Mouse (Mus musculus) retina, embryonic 14.5 days (tissue): ENCODE measurements at regions not wholly inside any gene's neighbourhood (a gene's known extent, or its start where the extent isn't known, plus 50 kb on each side); places are given as distances from the start of the nearest gene placed in this dataset.

Source experiments
- DNase-seq: peaks from one replicate; pipeline ENCODE4 v3.0.0-alpha.2; 2015; ENCODE audit warnings: low spot score

- peak; percentile 2 for DNase-seq
These were observed 590.0 kb upstream of the Nr3c2 start for GRCm38 (mm10) chr8:76309200-76309599.

GRCm38 (mm10) chr8:76328540-76328939, 570.7 kb upstream of the Nr3c2 start:
- DNase-seq = no peak

- DNase-seq = no peak
These were observed 556.2 kb upstream of the Nr3c2 start for GRCm38 (mm10) chr8:76343072-76343471.

- no peak for DNase-seq
These were observed 553.1 kb upstream of the Nr3c2 start for GRCm38 (mm10) chr8:76346150-76346549.

- no peak for DNase-seq
These were observed 552.4 kb upstream of the Nr3c2 start for GRCm38 (mm10) chr8:76346832-76347231.

- DNase-seq = no peak
These were observed 524.9 kb upstream of the Nr3c2 start for GRCm38 (mm10) chr8:76374314-76374713.

- DNase-seq = no peak
These were observed 521.5 kb upstream of the Nr3c2 start for GRCm38 (mm10) chr8:76377711-76378110.

- DNase-seq = no peak
These were observed 517.6 kb upstream of the Nr3c2 start for GRCm38 (mm10) chr8:76381643-76382042.

GRCm38 (mm10) chr8:76383583-76384281, 515.5 kb upstream of the Nr3c2 start:
- no peak for DNase-seq

- DNase-seq = no peak
These were observed 515.0 kb upstream of the Nr3c2 start for GRCm38 (mm10) chr8:76384282-76384637.

- no peak for DNase-seq
These were observed 507.2 kb upstream of the Nr3c2 start for GRCm38 (mm10) chr8:76392004-76392403.

- DNase-seq = peak; percentile 2
These were observed 476.8 kb upstream of the Nr3c2 start for GRCm38 (mm10) chr8:76422459-76422858.

GRCm38 (mm10) chr8:76422861-76423532, 476.2 kb upstream of the Nr3c2 start:
- no peak for DNase-seq

- no peak for DNase-seq
These were observed 469.4 kb upstream of the Nr3c2 start for GRCm38 (mm10) chr8:76429818-76430217.

GRCm38 (mm10) chr8:76432813-76433212, 466.4 kb upstream of the Nr3c2 start:
- no peak for DNase-seq

GRCm38 (mm10) chr8:76437951-76438350, 461.3 kb upstream of the Nr3c2 start:
- DNase-seq = no peak

- DNase-seq = no peak
These were observed 424.6 kb upstream of the Nr3c2 start for GRCm38 (mm10) chr8:76474464-76475208.

- no peak for DNase-seq
These were observed 420.3 kb upstream of the Nr3c2 start for GRCm38 (mm10) chr8:76478966-76479365.

GRCm38 (mm10) chr8:76503621-76504020, 395.6 kb upstream of the Nr3c2 start:
- DNase-seq = no peak

GRCm38 (mm10) chr8:76507247-76507646, 392.0 kb upstream of the Nr3c2 start:
- DNase-seq = no peak

GRCm38 (mm10) chr8:76509201-76509600, 390.0 kb upstream of the Nr3c2 start:
- DNase-seq = no peak

- no peak for DNase-seq
These were observed 385.1 kb upstream of the Nr3c2 start for GRCm38 (mm10) chr8:76514132-76514531.
